Mouse (Mus musculus) midbrain, postnatal 0 days (tissue): ENCODE results near the gene Gm14214. TPM values are rescaled to one million over a fixed set of nuclear protein-coding genes. Genes with fewer than 3 reads are reported as not detected.

Experiments
- ATAC-seq: fragments of 200-750 bp; cut with Nextera tagmentation; 2 replicates; pipeline ENCODE4 v1.8.0; 2017; ENCODE audit warnings: moderate number of reproducible peaks, mild to moderate bottlenecking, moderate TSS enrichment, moderate library complexity; ENCODE audit not compliant: low FRiP score
- DNase-seq: peaks from one replicate; pipeline ENCODE4 v3.0.0-alpha.2; 2015; ENCODE audit warnings: low spot score
- H3K27ac ChIP-seq: fragments of 300-500 bp; sonication (generic); 2 replicates; pipeline ENCODE4 v1.5.1; 2014; ENCODE audit warnings: low read depth, mild to moderate bottlenecking, low read length, mixed read lengths
- H3K27me3 ChIP-seq: fragments of 300-500 bp; sonication (generic); 2 replicates; pipeline ENCODE4 v1.6.1; 2014; ENCODE audit warnings: low read length, control low read depth, mixed read lengths; ENCODE audit not compliant: insufficient read depth
- H3K36me3 ChIP-seq: fragments of 300-500 bp; sonication (generic); 2 replicates; pipeline ENCODE4 v1.6.1; 2014; ENCODE audit warnings: low read length, control low read depth, mixed read lengths; ENCODE audit not compliant: insufficient read depth
- H3K4me1 ChIP-seq: fragments of 300-500 bp; sonication (generic); 2 replicates; pipeline ENCODE4 v1.6.1; 2014; ENCODE audit warnings: mild to moderate bottlenecking, control low read depth, antibody characterized with exemption, low read length, mixed read lengths; ENCODE audit not compliant: insufficient read depth
- H3K4me2 ChIP-seq: fragments of 300-500 bp; sonication (generic); 2 replicates; pipeline ENCODE4 v1.6.1; 2014; ENCODE audit warnings: low read depth, mild to moderate bottlenecking, low read length, mixed read lengths; ENCODE audit not compliant: poor library complexity, severe bottlenecking
- H3K4me3 ChIP-seq: fragments of 300-500 bp; sonication (generic); 2 replicates; pipeline ENCODE4 v1.5.1; 2014; ENCODE audit warnings: low read depth, mild to moderate bottlenecking, low read length, moderate library complexity
- H3K9ac ChIP-seq: fragments of 300-500 bp; sonication (generic); replicated peaks from 2 replicates; pipeline ENCODE4 v1.6.1; 2014; ENCODE audit warnings: mild to moderate bottlenecking, low read length, moderate library complexity, mixed read lengths; ENCODE audit not compliant: poor library complexity, severe bottlenecking
- H3K9me3 ChIP-seq: fragments of 300-500 bp; sonication (generic); 2 replicates; pipeline ENCODE4 v1.6.1; 2016; ENCODE audit warnings: low read length, control low read depth
- CTCF ChIP-seq: IDR thresholded peaks from 2 replicates; pipeline ENCODE4 v1.5.1; 2016; ENCODE audit warnings: antibody characterized with exemption, mild to moderate bottlenecking
- WGBS: fragments of 180-500 bp; shearing (Covaris S2); extraction: QIAGEN DNeasy Blood & Tissue Kit; methylation state at CpG from one replicate; pipeline ENCODE4 v1.1.7; 2014; 5-methylcytosine and 5-hydroxymethylcytosine counted together
- polyA plus RNA-seq: library from polyadenylated mRNA; unstranded; fragments of >200 nt; fragmentation: Nextera tagmentation; extraction: Ambion mirVana; gene quantifications from 2 replicates; pipeline ENCODE4 v1.2.1, GENCODE M21; 2015
- total RNA-seq: library from RNA; depleted of rRNA; stranded (reverse); fragments of >200 nt; gene quantifications from 2 replicates; pipeline ENCODE4 v1.2.3, GENCODE M21; 2014; rRNA removed

Gm14214 gene
- total and polyA plus RNA-seq, 2 experiments from 2014 or later, result not detected

DNA sequence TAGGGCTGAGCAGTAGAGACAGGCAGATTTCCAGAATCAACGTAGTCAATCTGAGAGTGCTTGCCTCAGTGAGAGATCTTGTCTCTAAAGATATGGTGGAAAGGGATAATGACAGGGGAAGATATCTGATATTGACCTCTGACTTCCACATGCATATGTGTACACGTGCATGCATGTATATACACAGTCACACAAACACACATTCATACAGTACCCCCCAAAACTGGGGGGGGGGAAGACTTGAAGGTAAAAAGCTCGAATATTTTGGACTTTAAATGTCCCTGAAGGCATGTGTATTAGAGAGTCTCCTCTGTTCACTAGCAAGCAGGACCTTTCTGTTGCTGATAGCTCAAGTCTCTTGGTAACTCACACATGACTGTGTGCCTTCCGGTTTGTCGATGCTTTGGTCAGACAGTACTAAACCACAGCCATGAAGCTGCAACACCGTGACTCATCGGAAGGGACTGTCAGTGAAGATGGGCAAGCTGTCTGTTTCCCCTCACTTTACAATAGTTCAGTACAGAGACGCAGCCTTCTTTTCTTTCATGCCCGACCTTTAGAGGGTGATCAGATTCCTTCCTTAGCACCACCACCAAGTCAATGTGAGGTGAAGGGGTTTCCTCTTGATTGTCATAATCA is 37.2 kb downstream of the Gm14214 start:
- no peak overlapping the region for H3K27ac ChIP-seq
- no peaks in the 10 kb centered on the region for H3K4me1 ChIP-seq
- H3K27me3 ChIP-seq, result no peaks in the 10 kb centered on the region
- H3K4me2 ChIP-seq, result no peak overlapping the region
- WGBS, result 73% methylated on average over 9 of the region's 9 CpGs
- no peak overlapping the region for H3K9ac ChIP-seq
- no peak for ATAC-seq
- no peak for TF ChIP-seq CTCF
- no peaks in the 10 kb centered on the region for H3K9me3 ChIP-seq
- H3K4me3 ChIP-seq, result no peak overlapping the region
- DNase-seq, result no peak
- no peaks in the 10 kb centered on the region for H3K36me3 ChIP-seq

DNA sequence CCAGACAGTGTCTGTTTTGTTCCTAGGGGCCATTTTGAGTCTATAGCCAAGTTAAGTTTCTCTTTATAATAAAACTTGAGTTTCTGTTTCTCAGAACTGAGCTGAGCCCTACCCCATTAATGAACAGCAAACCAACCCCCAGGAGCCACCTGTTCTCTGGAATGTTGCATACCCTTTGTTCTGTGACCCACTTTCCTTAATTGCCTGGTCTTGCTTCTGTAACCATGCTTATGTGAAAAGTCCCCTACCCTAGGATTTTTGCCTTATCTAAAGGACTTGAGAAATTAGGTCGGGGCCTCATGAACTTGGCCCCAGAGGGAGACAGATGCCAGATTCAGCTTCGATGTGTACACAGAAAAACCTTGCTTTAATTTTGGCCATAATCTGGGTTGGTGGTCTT is 37.9 kb downstream of the Gm14214 start:
- Histone ChIP-seq H3K36me3 (no peaks in the 10 kb centered on the region), H3K4me2 (no peak overlapping the region), H3K4me1 (no peaks in the 10 kb centered on the region), H3K27ac (no peak overlapping the region), H3K27me3 (no peaks in the 10 kb centered on the region), H3K4me3 (no peak overlapping the region), H3K9me3 (no peaks in the 10 kb centered on the region), H3K9ac (no peak overlapping the region)
- ATAC-seq (no peak), DNase-seq (peak; percentile 30)
- 51% methylated on average over 2 of the region's 2 CpGs for WGBS
- TF ChIP-seq CTCF, result no peak

DNA sequence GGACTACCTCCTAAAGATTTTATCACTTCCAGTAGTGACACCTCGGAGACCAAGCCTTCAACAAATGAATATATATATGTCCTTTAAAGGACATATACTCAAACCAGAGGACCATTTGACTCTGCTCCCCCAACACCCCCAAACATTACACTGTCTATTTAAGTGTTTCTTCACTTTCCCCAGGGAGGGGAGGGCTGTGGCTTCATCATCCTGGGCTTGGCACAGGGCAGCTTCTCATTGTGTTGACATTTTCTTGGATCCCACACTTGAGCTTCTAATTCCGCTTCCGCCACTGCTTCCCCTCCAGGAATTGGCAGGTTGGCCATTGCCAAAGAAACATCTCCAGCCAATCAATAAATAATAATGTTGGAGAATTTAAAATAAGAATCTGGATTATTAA is 39.0 kb downstream of the Gm14214 start:
- H3K27ac ChIP-seq, result no peak overlapping the region
- ATAC-seq (no peak), DNase-seq (no peak)
- WGBS, result 75% methylated on average over 3 of the region's 3 CpGs
- H3K9me3 ChIP-seq, result no peaks in the 10 kb centered on the region
- no peaks in the 10 kb centered on the region for H3K27me3 ChIP-seq
- H3K4me1 ChIP-seq, result no peaks in the 10 kb centered on the region
- no peaks in the 10 kb centered on the region for H3K36me3 ChIP-seq
- TF ChIP-seq CTCF, result no peak
- no peak overlapping the region for H3K4me3 ChIP-seq
- no peak overlapping the region for H3K4me2 ChIP-seq
- H3K9ac ChIP-seq, result no peak overlapping the region

DNA sequence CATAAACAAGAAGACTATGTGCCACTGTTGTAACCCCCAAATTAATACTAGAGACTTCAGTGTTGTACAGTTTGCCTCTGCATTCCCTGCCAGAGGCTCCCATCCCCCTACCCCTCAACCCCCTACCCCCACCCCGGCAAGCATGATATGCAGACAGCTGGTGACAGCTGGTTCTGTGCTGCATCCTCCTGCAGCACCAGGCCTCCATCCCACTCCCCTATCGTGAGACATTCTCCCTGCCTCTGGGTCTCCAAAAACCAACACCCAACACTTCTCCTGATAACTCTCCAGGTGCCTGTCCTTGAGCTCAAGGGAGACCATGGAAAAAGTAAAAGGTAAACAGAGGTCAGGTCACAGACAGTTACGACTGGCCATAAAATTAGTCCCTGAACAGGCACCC is 40.1 kb downstream of the Gm14214 start:
- no peak for ATAC-seq
- Histone ChIP-seq H3K36me3 (no peaks in the 10 kb centered on the region), H3K4me1 (no peaks in the 10 kb centered on the region; the same call in 1 of the 2 replicates), H3K4me2 (no peak overlapping the region), H3K27me3 (no peaks in the 10 kb centered on the region), H3K4me3 (no peak overlapping the region), H3K27ac (no peak overlapping the region), H3K9me3 (no peaks in the 10 kb centered on the region), H3K9ac (no peak overlapping the region)
- no peak for TF ChIP-seq CTCF
- DNase-seq, result no peak
- WGBS, result 73% methylated on average over 3 of the region's 3 CpGs

DNA sequence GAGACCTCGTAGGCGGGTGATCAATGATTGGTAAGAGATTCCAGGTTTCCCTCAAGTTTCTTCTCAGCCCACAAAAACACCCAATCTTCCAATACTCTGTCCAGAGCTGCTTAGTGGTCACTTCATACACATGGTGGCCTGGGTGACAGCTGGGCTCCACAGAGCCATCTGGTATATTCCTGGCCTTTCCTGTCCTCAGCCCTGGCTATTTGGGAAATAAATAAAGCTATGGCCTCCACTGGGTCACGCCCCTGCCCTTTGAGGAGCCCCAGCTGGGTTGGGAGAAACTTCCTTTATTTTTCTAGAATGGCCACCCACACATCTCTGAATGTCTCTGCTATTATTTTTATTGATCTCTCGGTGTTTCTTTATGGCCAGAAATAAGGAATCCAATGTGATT is 46.4 kb downstream of the Gm14214 start:
- Histone ChIP-seq H3K4me2 (no peak overlapping the region), H3K4me1 (no peaks in the 10 kb centered on the region; the same call in 1 of the 2 replicates), H3K27me3 (no peaks in the 10 kb centered on the region), H3K36me3 (no peaks in the 10 kb centered on the region), H3K4me3 (no peak overlapping the region), H3K9me3 (no peaks in the 10 kb centered on the region), H3K27ac (no peak overlapping the region), H3K9ac (no peak overlapping the region)
- DNase-seq (no peak), ATAC-seq (no peak)
- WGBS, result 79% methylated on average over 4 of the region's 4 CpGs
- no peak for TF ChIP-seq CTCF

DNA sequence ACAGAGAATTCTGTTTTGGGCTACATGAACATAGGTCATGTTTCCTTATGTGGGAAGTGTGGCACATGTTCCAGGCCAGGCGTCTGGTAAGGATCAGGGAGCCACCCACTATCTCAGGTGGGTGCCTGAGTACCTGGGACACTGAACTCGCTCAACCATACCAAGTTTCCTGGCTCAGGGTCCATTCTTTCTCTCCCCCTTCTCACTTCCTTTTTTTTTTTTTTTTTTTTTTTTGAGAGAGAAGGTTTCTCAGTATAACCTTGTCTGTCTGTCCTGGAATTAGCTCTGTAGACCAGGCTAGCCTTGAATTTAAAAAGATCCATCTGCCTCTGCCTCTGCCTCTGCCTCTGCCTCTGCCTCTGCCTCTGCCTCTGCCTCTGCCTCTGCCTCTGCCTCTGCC is 49.5 kb downstream of the Gm14214 start:
- no peaks in the 10 kb centered on the region for H3K27me3 ChIP-seq
- H3K36me3 ChIP-seq, result no peaks in the 10 kb centered on the region
- no peak for ATAC-seq
- WGBS, result 90% methylated on average over 2 of the region's 2 CpGs
- H3K9me3 ChIP-seq, result no peaks in the 10 kb centered on the region
- H3K4me2 ChIP-seq, result no peak overlapping the region
- no peaks in the 10 kb centered on the region for H3K4me1 ChIP-seq
- no peak overlapping the region for H3K4me3 ChIP-seq
- no peak overlapping the region for H3K9ac ChIP-seq
- H3K27ac ChIP-seq, result no peak overlapping the region
- no peak for DNase-seq
- TF ChIP-seq CTCF, result no peak

Other genes starting within 250 kb of the Gm14214 start
- 1.6 and 2.5 TPM in 2 replicates for gene 1700003F12Rik, start 222.9 kb downstream of the Gm14214 start, total RNA-seq
- 4.0 and 5.3 TPM in 2 replicates for gene 1700003F12Rik, start 222.9 kb downstream of the Gm14214 start, polyA plus RNA-seq
- not detected in 2 replicates for gene Actl10, start 218.3 kb downstream of the Gm14214 start, total RNA-seq
- gene Actl10, start 218.3 kb downstream of the Gm14214 start, polyA plus RNA-seq, result 0.11 and 0.16 TPM in 2 replicates
- 23.3 and 27.7 TPM in 2 replicates for gene Necab3, start 211.1 kb downstream of the Gm14214 start, total RNA-seq
- gene Necab3, start 211.1 kb downstream of the Gm14214 start, polyA plus RNA-seq, result 18.1 and 18.9 TPM in 2 replicates
- 2.0 and 2.3 TPM in 2 replicates for gene E2f1, start 200.1 kb downstream of the Gm14214 start, total RNA-seq
- 2.1 and 2.3 TPM in 2 replicates for gene E2f1, start 200.1 kb downstream of the Gm14214 start, polyA plus RNA-seq
- gene Pxmp4, start 166.3 kb downstream of the Gm14214 start, total RNA-seq, result 16.1 and 21.6 TPM in 2 replicates
- 17.8 and 21.1 TPM in 2 replicates for gene Pxmp4, start 166.3 kb downstream of the Gm14214 start, polyA plus RNA-seq
- 7.7 and 10.4 TPM in 2 replicates for gene Zfp341, start 156.7 kb downstream of the Gm14214 start, total RNA-seq
- gene Zfp341, start 156.7 kb downstream of the Gm14214 start, polyA plus RNA-seq, result 1.2 and 1.5 TPM in 2 replicates
- gene 4930519P11Rik, start 156.6 kb downstream of the Gm14214 start, total RNA-seq, result not detected in 2 replicates
- gene 4930519P11Rik, start 156.6 kb downstream of the Gm14214 start, polyA plus RNA-seq, result 0.35 TPM in 1 of 2 replicates, not detected in the other
- gene Chmp4b, start 118.3 kb downstream of the Gm14214 start, total RNA-seq, result 152 and 156 TPM in 2 replicates
- 28.1 and 31.7 TPM in 2 replicates for gene Chmp4b, start 118.3 kb downstream of the Gm14214 start, polyA plus RNA-seq
- 132 and 160 TPM in 2 replicates for gene Raly, start 21.1 kb upstream of the Gm14214 start, total RNA-seq
- 18.4 and 19.3 TPM in 2 replicates for gene Raly, start 21.1 kb upstream of the Gm14214 start, polyA plus RNA-seq
- 5.9 TPM in 1 of 2 replicates, not detected in the other for gene a, start 21.4 kb upstream of the Gm14214 start, total RNA-seq
- gene a, start 21.4 kb upstream of the Gm14214 start, polyA plus RNA-seq, result 1.1 and 2.3 TPM in 2 replicates
- 47.8 and 58.1 TPM in 2 replicates for gene Eif2s2, start 122.9 kb upstream of the Gm14214 start, total RNA-seq
- gene Eif2s2, start 122.9 kb upstream of the Gm14214 start, polyA plus RNA-seq, result 101 and 114 TPM in 2 replicates
- not detected in 2 replicates for gene Gm14226, start 248.2 kb upstream of the Gm14214 start, total RNA-seq
- gene Gm14226, start 248.2 kb upstream of the Gm14214 start, polyA plus RNA-seq, result 0.06 and 0.07 TPM in 2 replicates